Mouse (Mus musculus) limb, embryonic 13.5 days (tissue): ENCODE results near the gene Tuba3b. TPM values are rescaled to one million over a fixed set of nuclear protein-coding genes. Genes with fewer than 3 reads are reported as not detected.

Experiments
- polyA plus RNA-seq: library from polyadenylated mRNA; unstranded; fragments of >200 nt; fragmentation: Nextera tagmentation; extraction: Ambion mirVana; gene quantifications from 2 replicates; pipeline ENCODE4 v1.2.1, GENCODE M21; 2015

Gene Tuba3b
- polyA plus RNA-seq, 1 experiment from 2014 or later, result not detected

Other genes starting within 250 kb of the Tuba3b start
- gene Lmntd1, start 1.4 kb upstream of the Tuba3b start, polyA plus RNA-seq, result 0.50 TPM in 2 replicates
- 13.2 and 14.0 TPM in 2 replicates for gene Rassf8, start 131.0 kb downstream of the Tuba3b start, polyA plus RNA-seq
- 2.7 and 2.9 TPM in 2 replicates for gene Bhlhe41, start 249.8 kb downstream of the Tuba3b start, polyA plus RNA-seq